Mouse (Mus musculus) kidney, adult 2 months (tissue): ENCODE measurements at regions not wholly inside any gene's neighbourhood (a gene's known extent, or its start where the extent isn't known, plus 50 kb on each side); places are given as distances from the start of the nearest gene placed in this dataset.

Source experiments
- CTCF ChIP-seq: fragments of 200-500 bp; conservative IDR thresholded peaks from 2 replicates; pipeline ENCODE4 v1.5.1; 2011; ENCODE audit warnings: low read depth, mild to moderate bottlenecking, control low read depth, low read length, moderate library complexity, mixed read lengths; ENCODE audit not compliant: insufficient read depth, insufficient read length
- POLR2A ChIP-seq: fragments of 200-500 bp; IDR thresholded peaks from one replicate; pipeline ENCODE4 v1.6.1; 2011; ENCODE audit warnings: low read depth, low read length, control low read depth

DNA sequence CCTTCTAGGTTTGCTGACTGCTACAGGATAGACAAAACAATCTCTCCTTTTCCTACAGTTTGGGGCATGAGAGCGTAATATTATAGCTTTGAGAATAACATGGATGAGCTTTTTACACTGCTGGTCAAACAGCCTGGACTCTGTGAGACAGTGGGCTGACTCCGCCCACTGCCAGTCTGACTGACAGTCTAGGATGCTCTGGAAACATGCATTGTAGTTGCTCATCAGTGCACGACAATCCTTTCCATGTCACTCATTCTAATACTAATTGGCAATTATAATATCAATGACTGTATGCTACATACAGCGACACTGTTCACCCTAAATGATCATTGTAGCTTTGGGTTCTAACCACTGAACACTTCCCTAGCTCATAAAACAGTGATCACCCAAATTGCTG lies 104.5 kb upstream of the Prkcq start:
- no peak for TF ChIP-seq CTCF
- TF ChIP-seq POLR2A = no peak
